Mouse (Mus musculus): ENCODE measurements at regions not wholly inside any gene's neighbourhood (a gene's known extent, or its start where the extent isn't known, plus 50 kb on each side); places are given as distances from the start of the nearest gene placed in this dataset. TPM values are rescaled to one million over a fixed set of nuclear protein-coding genes. Genes with fewer than 3 reads are reported as not detected.

GRCm38 (mm10) chr15:22232629-22233028, 316.2 kb upstream of the Cdh18 start:
- no peak for ATAC-seq (ENCODE audit: low FRiP score, low read depth)
- no peaks in the 10 kb centered on the region for H3K27me3 ChIP-seq (replicated peaks)
- H3K4me3 ChIP-seq: no peak overlapping the region
- H3K4me2 ChIP-seq (replicated peaks): no peak overlapping the region
- no peak overlapping the region for H3K27ac ChIP-seq
- H3K4me1 ChIP-seq: no peaks in the 10 kb centered on the region
- no peak overlapping the region for H3K9ac ChIP-seq
- 72% methylated on average over 4 of the region's 4 CpGs for WGBS
- H3K9me3 ChIP-seq: no peaks in the 10 kb centered on the region
- no peaks in the 10 kb centered on the region for H3K36me3 ChIP-seq

DNA sequence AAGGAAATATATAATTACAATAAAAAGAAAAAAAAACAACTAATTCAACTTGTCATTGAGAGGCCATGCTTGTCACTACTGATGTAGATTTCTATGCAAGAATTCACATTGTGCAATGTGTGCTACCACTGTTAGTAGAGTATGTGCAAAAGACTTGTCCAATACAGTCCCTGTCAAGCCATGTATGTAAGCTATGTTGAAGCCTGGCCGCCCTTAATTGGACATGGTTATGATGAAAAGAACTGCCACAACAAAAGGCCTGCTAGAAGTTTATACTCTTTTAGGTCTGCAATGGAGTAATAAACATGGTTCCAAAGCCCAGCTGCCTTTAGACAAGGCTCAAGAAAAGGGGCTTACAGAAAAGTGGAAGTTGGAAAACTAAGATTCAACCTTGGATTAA, 267.9 kb upstream of the Cdh18 start:
- H3K9me3 ChIP-seq: no peaks in the 10 kb centered on the region
- H3K4me3 ChIP-seq: no peak overlapping the region
- H3K27ac ChIP-seq: no peak overlapping the region
- H3K4me1 ChIP-seq: no peaks in the 10 kb centered on the region
- no peaks in the 10 kb centered on the region for H3K27me3 ChIP-seq (replicated peaks)
- H3K9ac ChIP-seq: no peak overlapping the region
- H3K4me2 ChIP-seq (replicated peaks): no peak overlapping the region
- no peak for ATAC-seq (ENCODE audit: low FRiP score, low read depth)
- 94% methylated on average over 1 of the region's 1 CpGs for WGBS
- no peaks in the 10 kb centered on the region for H3K36me3 ChIP-seq

- no peak for ATAC-seq (ENCODE audit: low FRiP score, low read depth)
- Histone ChIP-seq H3K9ac (no peak overlapping the region), H3K27me3 (replicated peaks) (no peaks in the 10 kb centered on the region), H3K36me3 (no peaks in the 10 kb centered on the region), H3K4me1 (no peaks in the 10 kb centered on the region), H3K9me3 (no peaks in the 10 kb centered on the region), H3K4me2 (replicated peaks) (no peak overlapping the region), H3K27ac (no peak overlapping the region), H3K4me3 (no peak overlapping the region)
- WGBS: 82% methylated on average over 5 of the region's 5 CpGs
Measured at GRCm38 (mm10) chr15:22311016-22311415, 237.8 kb upstream of the Cdh18 start.

DNA sequence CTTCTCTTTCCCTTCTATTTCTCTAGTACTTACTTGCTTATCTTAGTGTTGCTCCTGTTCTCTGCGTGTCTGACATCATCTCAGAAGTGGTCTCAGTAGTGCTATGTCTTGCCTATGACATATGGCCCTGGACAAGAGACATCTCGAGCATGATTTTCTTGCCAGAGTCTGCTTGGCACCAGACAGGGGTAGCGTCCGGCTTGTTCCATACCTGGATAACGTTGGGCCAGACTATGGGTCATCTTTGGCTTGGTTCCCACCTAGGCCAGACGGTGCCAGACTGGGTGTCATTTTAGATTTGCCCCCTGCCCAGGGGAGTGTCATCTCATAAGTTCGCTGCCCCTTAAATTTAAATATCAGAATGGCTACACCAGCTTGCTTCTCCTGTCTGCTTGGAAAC, 229.8 kb upstream of the Cdh18 start:
- H3K36me3 ChIP-seq: no peaks in the 10 kb centered on the region
- H3K4me1 ChIP-seq: no peaks in the 10 kb centered on the region
- H3K4me3 ChIP-seq: no peak overlapping the region
- 91% methylated on average over 7 of the region's 7 CpGs for WGBS
- no peak overlapping the region for H3K9ac ChIP-seq
- no peak overlapping the region for H3K4me2 ChIP-seq (replicated peaks)
- H3K27me3 ChIP-seq (replicated peaks): no peaks in the 10 kb centered on the region
- no peaks in the 10 kb centered on the region for H3K9me3 ChIP-seq
- no peak overlapping the region for H3K27ac ChIP-seq
- no peak for ATAC-seq (ENCODE audit: low FRiP score, low read depth)

DNA sequence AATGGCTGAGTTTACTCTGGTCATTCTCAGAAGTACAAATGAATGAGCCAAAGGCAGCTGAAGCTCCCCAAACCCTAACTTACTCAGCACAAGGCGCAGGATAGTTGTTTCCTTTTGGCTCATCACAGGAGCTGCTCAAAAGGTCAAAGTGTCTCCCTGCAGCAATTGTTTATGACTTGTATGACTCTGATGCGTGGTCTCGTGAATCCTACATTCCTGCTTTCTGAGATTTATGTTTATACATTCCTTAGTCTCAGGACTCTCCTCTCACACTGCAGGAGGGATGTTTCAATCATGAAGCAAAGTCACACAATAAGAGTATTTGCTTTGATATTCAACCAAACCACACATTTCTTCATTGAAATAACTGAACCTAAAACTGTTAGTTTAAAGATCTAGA, 209.9 kb upstream of the Cdh18 start:
- ATAC-seq (ENCODE audit: low FRiP score, low read depth): no peak
- 56% methylated on average over 3 of the region's 3 CpGs for WGBS
- no peak overlapping the region for H3K9ac ChIP-seq
- H3K4me2 ChIP-seq (replicated peaks): no peak overlapping the region
- no peaks in the 10 kb centered on the region for H3K9me3 ChIP-seq
- H3K36me3 ChIP-seq: no peaks in the 10 kb centered on the region
- no peak overlapping the region for H3K27ac ChIP-seq
- H3K4me3 ChIP-seq: no peak overlapping the region
- H3K4me1 ChIP-seq: no peaks in the 10 kb centered on the region
- H3K27me3 ChIP-seq (replicated peaks): no peaks in the 10 kb centered on the region

DNA sequence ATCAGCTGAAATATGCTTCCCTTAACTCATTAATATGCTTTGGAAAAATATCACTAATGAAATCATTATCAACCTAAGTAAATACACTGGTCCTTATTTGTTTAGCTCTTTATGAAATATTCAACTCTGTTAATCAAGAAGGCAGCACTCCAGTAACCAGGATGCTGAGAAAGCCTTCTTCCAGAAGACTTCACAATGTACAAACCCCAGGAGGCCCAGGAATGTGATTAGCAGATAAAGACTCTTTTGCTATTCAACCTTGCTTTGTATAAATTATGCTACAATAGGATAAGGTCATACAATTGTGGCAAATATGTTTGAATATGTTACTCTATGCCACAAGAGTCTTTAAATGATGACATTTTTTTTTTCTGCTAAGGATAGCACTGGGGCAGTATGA, 204.5 kb upstream of the Cdh18 start:
- Histone ChIP-seq H3K4me2 (replicated peaks) (no peak overlapping the region), H3K9me3 (no peaks in the 10 kb centered on the region), H3K27ac (no peak overlapping the region), H3K9ac (no peak overlapping the region), H3K4me1 (no peaks in the 10 kb centered on the region), H3K4me3 (no peak overlapping the region), H3K36me3 (no peaks in the 10 kb centered on the region), H3K27me3 (replicated peaks) (no peaks in the 10 kb centered on the region)
- no peak for ATAC-seq (ENCODE audit: low FRiP score, low read depth)

GRCm38 (mm10) chr15:22351502-22351901, 197.3 kb upstream of the Cdh18 start:
- no peak overlapping the region for H3K4me3 ChIP-seq
- H3K36me3 ChIP-seq: no peaks in the 10 kb centered on the region
- no peak overlapping the region for H3K9ac ChIP-seq
- H3K4me2 ChIP-seq (replicated peaks): no peak overlapping the region
- H3K9me3 ChIP-seq: no peaks in the 10 kb centered on the region
- no peak for ATAC-seq (ENCODE audit: low FRiP score, low read depth)
- no peaks in the 10 kb centered on the region for H3K27me3 ChIP-seq (replicated peaks)
- WGBS: 85% methylated on average over 1 of the region's 1 CpGs
- H3K4me1 ChIP-seq: no peaks in the 10 kb centered on the region
- no peak overlapping the region for H3K27ac ChIP-seq

Small RNA genes in the stretch of these regions (microRNA-seq; reads per million reads assigned to microRNA genes)
- gene Gm27525: not detected

Measured in neural tube, embryonic 12.5 days (tissue).